Mouse (Mus musculus): Measurements from ENCODE around the gene Nubp2. TPM values are rescaled to one million over a fixed set of nuclear protein-coding genes. Genes with fewer than 3 reads are reported as not detected.

Gene Nubp2
- total and polyA plus RNA-seq, 3 experiments = 70.9 to 124 (median 89.1) TPM

- no peak for TF ChIP-seq CHD1 (IDR thresholded peaks at IDR 0.05; ENCODE audit: low read depth, low read length)
- TF ChIP-seq MEF2A (IDR thresholded peaks at IDR 0.05; ENCODE audit: borderline replicate concordance, low read depth, low read length) = 0 out of 2 replicates have a peak, but pooled peaks have one; percentile 39
- TF ChIP-seq EP300 (IDR thresholded peaks at IDR 0.05; ENCODE audit: low read length) = peak; percentile 54; the same call in 1 of the 2 replicates
- peak; percentile 88 for TF ChIP-seq MAX (IDR thresholded peaks at IDR 0.05; ENCODE audit: low read length)
- no peak for TF ChIP-seq MAFK (IDR thresholded peaks at IDR 0.05; ENCODE audit: insufficient replicate concordance, low read length)
Measured at GRCm38 (mm10) chr17:24878117-24878397, 8.1 kb downstream of the Nubp2 start (continued).

DNA sequence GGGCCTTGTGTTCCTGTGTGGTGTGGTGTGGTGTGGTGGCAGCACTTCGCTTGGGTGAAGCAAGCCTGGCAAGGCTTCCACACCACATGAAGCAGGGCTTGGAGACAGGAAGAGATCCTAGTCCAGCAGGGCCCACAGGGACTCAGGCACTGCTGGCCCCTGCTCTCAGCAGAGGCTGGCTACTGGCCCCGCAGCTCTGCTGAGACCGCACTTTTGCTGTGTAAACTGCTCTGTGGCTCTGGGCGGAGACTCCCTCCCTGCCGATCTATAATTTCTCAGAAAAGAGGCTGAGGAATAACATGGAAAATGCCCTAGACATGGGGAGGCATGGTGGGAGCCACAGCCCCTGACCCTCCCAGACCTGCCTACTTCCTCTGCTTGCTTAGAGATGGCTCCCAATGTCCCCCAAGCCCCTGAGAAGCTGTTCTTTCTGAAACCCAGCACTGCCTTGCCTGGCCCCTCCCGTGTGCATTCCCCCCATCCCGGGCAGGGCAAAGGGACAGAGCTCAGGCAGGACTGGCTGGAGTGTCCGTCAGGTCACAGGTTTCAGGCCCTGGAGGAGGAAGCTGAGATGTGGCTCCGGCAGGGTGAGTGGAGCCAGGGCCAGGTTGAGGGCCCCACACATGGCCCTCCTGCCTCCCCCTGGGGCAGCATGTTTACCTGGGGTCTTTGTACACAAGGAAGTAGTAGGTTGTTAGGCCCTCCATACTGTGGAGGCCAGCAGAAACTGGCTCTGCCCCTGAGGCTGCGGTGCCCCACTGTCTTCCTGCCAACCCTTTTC lies 8.6 kb downstream of the Nubp2 start:
- H3K9ac ChIP-seq (ENCODE audit: insufficient read depth, low read depth) = peak overlapping the region; percentile 62
- dilution Hi-C loops (cut with MboI; ENCODE audit: extremely low pct_ligation_motif_present, extremely low pct_unique_long_range_greater_than_20kb, low sequenced_read_pairs) (no loop called here), in situ Hi-C loops (cut with MboI; ENCODE audit: low pct_ligation_motif_present, low pct_unique_long_range_greater_than_20kb, low sequenced_read_pairs) (no loop called here)
- peak overlapping the region; percentile 37 for H3K27ac ChIP-seq (ENCODE audit: insufficient read depth, low read depth)
- no peaks in the 10 kb centered on the region for H3K9me3 ChIP-seq (replicated peaks; ENCODE audit: low read length)
- H3K79me2 ChIP-seq (replicated peaks; ENCODE audit: control insufficient read depth, extremely low read depth, insufficient read depth, poor library complexity, severe bottlenecking) = no peaks in the 10 kb centered on the region
- peaks cover 16 to 57% of the 10 kb centered on the region in 2 experiments for H3K4me1 ChIP-seq (ENCODE audit: control insufficient read depth in 1 of 2, insufficient read depth in 2 of 2)
- peak; percentile 63 for TF ChIP-seq NELFE (IDR thresholded peaks at IDR 0.05; ENCODE audit: low read depth, low read length)
- TF ChIP-seq MAX (IDR thresholded peaks at IDR 0.05; ENCODE audit: low read length) = no peak
- no peak; the same call in 1 of the 2 replicates for TF ChIP-seq ELF1 (IDR thresholded peaks at IDR 0.05; ENCODE audit: low read depth, low read length)
- no peak for TF ChIP-seq KAT2A (IDR thresholded peaks at IDR 0.05; ENCODE audit: insufficient replicate concordance, low read length)
- no peak for TF ChIP-seq UBTF (IDR thresholded peaks at IDR 0.05; ENCODE audit: low read depth, low read length)
- no peak for TF ChIP-seq TBP (conservative IDR thresholded peaks at IDR 0.05; ENCODE audit: low read depth, low read length)
- no peak for DNase-seq (ENCODE audit: extremely low read depth)
- no peaks in the 10 kb centered on the region for H3K27me3 ChIP-seq (replicated peaks)
- H3K4me3 ChIP-seq (replicated peaks in 1 of 3; ENCODE audit: low read depth in 2 of 3, low read length in 2 of 3, poor library complexity in 1 of 3) = peak overlapping the region; percentile 49 to 66 (median 62)
- H3K36me3 ChIP-seq (replicated peaks in 1 of 2; ENCODE audit: control insufficient read depth in 1 of 2, insufficient read depth in 1 of 2, low read length in 1 of 2) = peaks cover 11 to 44% of the 10 kb centered on the region in 2 experiments
- peak overlapping the region; percentile 55 for H3K4me2 ChIP-seq (ENCODE audit: insufficient read depth, low read depth, poor library complexity, severe bottlenecking)

DNA sequence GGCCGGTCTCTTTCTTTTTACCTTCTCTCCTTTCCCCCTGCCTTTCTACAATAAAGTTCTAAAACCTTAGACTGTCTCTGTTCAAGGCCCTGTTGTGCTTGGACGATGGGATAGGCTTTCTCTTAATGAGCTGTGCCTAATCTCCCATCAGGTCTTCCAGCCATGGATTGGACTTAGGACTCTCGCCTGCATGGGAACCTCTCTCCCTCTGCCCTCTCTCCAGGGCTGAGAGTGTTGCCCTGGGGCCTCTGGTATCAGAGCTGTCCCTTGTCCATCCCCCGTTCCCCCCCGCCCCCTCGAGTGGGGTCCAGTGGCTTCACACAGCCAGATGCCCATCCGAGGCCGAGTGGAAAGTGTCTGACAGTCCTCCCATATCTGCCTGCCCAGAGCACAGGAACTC lies 11.2 kb downstream of the Nubp2 start:
- DNase-seq (ENCODE audit: extremely low read depth) = no peak
- H3K27ac ChIP-seq (ENCODE audit: insufficient read depth, low read depth) = no peak overlapping the region
- H3K36me3 ChIP-seq (replicated peaks in 1 of 2; ENCODE audit: control insufficient read depth in 1 of 2, insufficient read depth in 1 of 2, low read length in 1 of 2) = peaks cover 0 to 33% of the 10 kb centered on the region in 2 experiments
- in situ Hi-C loops (cut with MboI; ENCODE audit: low pct_ligation_motif_present, low pct_unique_long_range_greater_than_20kb, low sequenced_read_pairs) = no loop called here
- dilution Hi-C loops (cut with MboI; ENCODE audit: extremely low pct_ligation_motif_present, extremely low pct_unique_long_range_greater_than_20kb, low sequenced_read_pairs) = no loop called here
- H3K79me2 ChIP-seq (replicated peaks; ENCODE audit: control insufficient read depth, extremely low read depth, insufficient read depth, poor library complexity, severe bottlenecking) = no peaks in the 10 kb centered on the region
- H3K4me1 ChIP-seq (ENCODE audit: control insufficient read depth in 1 of 2, insufficient read depth in 2 of 2) = peaks cover 16 to 45% of the 10 kb centered on the region in 2 experiments
- H3K9me3 ChIP-seq (replicated peaks; ENCODE audit: low read length) = no peaks in the 10 kb centered on the region
- no peak overlapping the region for H3K9ac ChIP-seq (ENCODE audit: insufficient read depth, low read depth)
- H3K27me3 ChIP-seq (replicated peaks) = no peaks in the 10 kb centered on the region
- no peak for TF ChIP-seq ZMIZ1 (IDR thresholded peaks at IDR 0.05; ENCODE audit: low read depth, low read length)
- no peak overlapping the region for H3K4me3 ChIP-seq (replicated peaks in 1 of 3; ENCODE audit: low read depth in 2 of 3, low read length in 2 of 3, poor library complexity in 1 of 3)
- H3K4me2 ChIP-seq (ENCODE audit: insufficient read depth, low read depth, poor library complexity, severe bottlenecking) = no peak overlapping the region
